Mouse (Mus musculus) heart, postnatal 4 days (tissue): ENCODE data around the gene Wnt8b. TPM values are rescaled to one million over a fixed set of nuclear protein-coding genes. Genes with fewer than 3 reads are reported as not detected.
"Not testable (repeated sequence)": the region's sequence is repeated elsewhere in the genome, so short reads cannot be mapped to it uniquely, and the experiment has no call there.

Source experiments
- DNase-seq: peaks from one replicate; pipeline ENCODE4 v3.0.0; 2021
- total RNA-seq, 2 experiments: library from RNA; stranded (reverse); gene quantifications; 2 replicates each; pipeline ENCODE4 v1.2.3; 2021

The Wnt8b gene
- total RNA-seq, result not detected

DNA sequence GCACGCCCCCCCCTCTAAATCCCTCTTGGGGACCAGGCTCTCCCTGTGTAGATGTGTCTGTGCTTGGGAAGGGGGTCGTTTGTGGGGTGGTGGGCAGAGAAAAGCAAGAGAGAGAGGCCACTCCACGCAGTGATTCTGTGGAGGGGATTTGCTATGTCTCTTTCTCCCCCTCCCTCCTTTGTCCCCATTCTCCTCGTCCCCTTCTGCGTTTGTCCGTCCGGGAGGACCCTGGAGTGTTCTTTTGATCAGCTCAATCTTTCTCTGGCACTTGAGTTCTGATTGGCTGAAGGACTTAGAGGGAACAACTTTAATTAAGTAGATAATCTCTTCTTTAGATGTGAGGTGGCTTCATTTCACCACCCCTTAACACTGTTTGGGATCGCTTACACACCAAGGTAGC is at the start of gene Wnt8b:
TSS of gene Wnt8b (plus strand) at position 345 of the 400 bp plus-strand sequence.
- DNase-seq, result no peak

GRCm38 (mm10) chr19:44445755-44446154 is 47.5 kb upstream of the Wnt8b start:
- no peak for DNase-seq

DNA sequence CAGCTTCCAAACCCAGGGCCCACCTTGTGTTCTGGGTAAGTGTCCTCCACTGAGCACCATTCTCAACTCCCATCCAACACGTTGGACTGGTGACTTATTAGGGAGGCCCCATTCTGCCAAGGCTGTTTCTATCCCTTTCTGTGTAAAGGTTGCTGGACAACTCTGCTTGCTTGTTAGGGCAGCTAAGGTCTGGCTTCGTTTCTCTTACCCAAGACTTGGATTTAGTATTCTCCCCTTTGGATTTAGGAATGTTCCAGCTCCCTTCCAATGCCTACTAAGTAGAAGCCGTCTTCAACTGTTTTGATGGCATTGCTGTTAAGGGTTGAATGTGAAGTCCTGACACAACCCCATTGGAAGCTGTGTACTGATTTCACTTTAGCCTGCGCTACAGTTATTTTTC is 45.3 kb upstream of the Wnt8b start:
- DNase-seq, result no peak

DNA sequence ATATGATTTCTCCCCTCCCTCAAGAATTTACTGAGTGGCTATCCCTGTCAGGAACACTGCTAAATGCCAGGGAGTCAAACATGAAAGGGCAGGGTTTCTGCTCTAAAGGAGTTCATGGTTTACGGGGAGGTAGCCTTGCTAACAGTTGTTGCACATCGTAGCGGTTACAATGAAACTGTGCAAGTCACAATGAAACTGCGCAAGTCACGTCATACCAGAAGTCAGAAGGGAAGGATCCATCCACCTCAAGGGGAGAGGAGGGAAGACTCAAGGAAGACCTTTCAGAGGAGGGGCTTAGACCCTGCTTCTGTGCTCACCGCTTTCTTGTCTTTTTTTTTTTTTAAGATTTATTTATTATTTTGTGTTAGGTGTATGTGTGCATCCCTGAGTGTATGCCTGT is 38.4 kb upstream of the Wnt8b start:
- no peak for DNase-seq

- no peak for DNase-seq
Observed at GRCm38 (mm10) chr19:44455356-44455755, 37.9 kb upstream of the Wnt8b start.

GRCm38 (mm10) chr19:44457359-44458055 is 35.8 kb upstream of the Wnt8b start:
- no peak for DNase-seq

GRCm38 (mm10) chr19:44458696-44459095 is 34.6 kb upstream of the Wnt8b start:
- no peak for DNase-seq

GRCm38 (mm10) chr19:44460441-44460840 is 32.8 kb upstream of the Wnt8b start:
- DNase-seq, result no peak

DNA sequence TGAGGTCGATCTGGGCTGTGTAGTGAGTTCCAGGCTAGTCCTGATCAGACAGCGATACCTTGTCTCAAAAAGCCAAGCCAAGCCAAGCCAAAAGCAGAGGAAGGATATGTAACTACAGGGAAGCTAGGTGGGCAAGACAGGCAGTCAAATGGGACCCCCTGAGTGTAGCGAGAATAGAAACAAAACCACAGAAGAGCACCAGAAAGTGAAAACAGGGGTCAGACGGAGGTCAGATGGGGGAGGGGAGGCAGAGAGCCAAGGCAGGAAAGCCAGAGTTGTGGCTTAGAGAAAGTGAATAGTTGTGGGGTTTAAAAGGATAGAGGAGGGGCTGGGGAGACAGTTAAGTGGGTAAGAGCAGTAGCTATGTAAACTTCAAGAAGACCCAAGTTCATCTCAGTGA is 31.8 kb upstream of the Wnt8b start:
- DNase-seq, result no peak

GRCm38 (mm10) chr19:44462141-44462540 is 31.1 kb upstream of the Wnt8b start:
- no peak for DNase-seq

DNA sequence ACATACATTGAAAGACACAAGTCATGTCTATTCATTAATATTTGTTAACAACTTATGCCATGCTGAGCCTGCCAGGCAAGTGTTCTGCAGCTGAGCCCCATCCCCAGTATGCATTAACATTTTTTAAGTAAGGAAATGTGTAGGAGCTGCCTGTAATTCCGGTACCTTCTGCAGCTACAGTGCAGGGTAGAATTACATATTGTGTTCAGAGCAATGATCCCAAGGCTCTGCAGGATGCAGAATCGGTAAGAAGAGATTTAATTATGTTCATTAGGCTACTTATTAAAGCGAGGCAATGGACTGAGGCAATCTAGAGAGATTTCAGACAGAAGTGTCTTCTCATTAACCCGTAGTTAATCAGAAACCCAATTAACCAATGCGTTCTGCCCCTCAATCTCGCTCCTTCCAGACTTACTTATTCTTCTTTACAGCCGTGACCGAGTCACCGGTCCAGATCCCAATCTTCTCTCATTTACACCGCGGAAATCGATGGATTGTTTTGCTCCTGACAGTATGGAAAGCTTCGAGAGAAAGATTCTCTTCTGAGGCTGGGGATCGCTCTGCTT is 27.2 kb upstream of the Wnt8b start:
- not testable (repeated sequence) for DNase-seq

GRCm38 (mm10) chr19:44474158-44474557 is 19.1 kb upstream of the Wnt8b start:
- peak; percentile 88 for DNase-seq

- DNase-seq, result no peak
Observed at GRCm38 (mm10) chr19:44475268-44475667, 18.0 kb upstream of the Wnt8b start.

- DNase-seq, result no peak
Observed at GRCm38 (mm10) chr19:44476541-44476940, 16.7 kb upstream of the Wnt8b start.

- peak; percentile 43 for DNase-seq
Observed at GRCm38 (mm10) chr19:44487266-44487665, 6.0 kb upstream of the Wnt8b start.

DNA sequence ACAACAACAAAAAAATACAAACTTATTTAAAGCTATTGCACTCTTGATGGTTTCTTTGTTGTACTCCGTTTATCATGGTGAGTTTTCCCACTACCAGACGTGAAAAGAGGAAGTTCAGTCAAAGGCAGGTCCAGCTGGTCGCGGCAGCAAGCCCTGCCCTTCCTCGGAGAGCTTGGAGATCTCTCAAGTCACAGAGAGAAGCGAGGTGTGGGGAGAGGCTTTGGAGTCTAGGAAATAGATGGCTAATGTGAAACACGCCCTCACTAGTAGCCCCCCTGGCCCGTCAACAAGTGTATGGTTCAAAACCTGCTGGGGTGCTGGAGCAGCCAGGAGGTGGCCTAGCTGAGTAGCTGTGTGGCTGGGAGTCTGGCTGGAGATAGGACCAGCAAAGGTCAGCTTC is 3.2 kb downstream of the Wnt8b start:
- no peak for DNase-seq

DNA sequence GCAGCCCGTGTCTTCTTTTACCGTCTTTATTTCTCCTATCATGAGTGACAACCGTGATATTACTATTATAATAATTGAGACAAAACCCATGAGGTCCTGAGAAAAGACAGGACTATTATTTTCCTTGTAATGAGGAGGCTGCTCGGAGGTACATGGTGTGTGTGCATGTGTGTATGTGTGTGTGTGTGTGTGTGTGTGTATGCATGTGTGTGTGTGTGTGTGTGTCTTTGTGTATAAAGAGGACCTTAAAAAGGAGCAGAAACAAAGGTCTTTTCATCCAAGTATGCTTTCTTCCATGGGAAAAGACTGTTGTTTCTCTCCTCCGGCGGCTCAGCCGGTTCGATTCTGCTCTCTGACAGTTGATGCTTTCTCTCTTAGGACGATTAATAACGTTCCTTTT is 3.7 kb downstream of the Wnt8b start:
- DNase-seq, result no peak

- DNase-seq, result no peak
Observed at GRCm38 (mm10) chr19:44498936-44499335, 5.7 kb downstream of the Wnt8b start.

GRCm38 (mm10) chr19:44500240-44500639 is 7.0 kb downstream of the Wnt8b start:
- DNase-seq, result no peak

- no peak for DNase-seq
Observed at GRCm38 (mm10) chr19:44501925-44502324, 8.7 kb downstream of the Wnt8b start.

DNA sequence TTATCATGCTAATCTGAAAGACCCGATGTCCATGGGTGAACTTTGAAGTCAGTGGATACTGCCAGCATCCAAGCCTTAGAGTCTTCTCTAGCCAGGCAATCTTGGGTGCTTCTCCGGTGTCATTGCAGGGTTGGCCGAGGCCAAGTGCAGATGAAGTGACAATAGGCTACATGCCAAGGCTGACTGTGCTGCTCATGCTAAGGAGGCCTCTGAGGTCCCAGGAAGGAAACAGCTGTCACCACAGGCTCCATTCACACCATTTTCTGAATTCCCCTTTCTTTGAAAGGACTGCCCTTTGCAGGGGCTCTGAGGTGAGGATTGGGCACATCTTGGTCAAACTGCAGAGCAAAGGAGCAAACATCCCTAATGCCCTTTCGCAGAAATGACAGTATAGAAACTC is 9.5 kb downstream of the Wnt8b start:
- no peak for DNase-seq

GRCm38 (mm10) chr19:44510534-44511175 is 17.4 kb downstream of the Wnt8b start:
- no peak for DNase-seq

GRCm38 (mm10) chr19:44511451-44512231 is 18.4 kb downstream of the Wnt8b start:
- peak; percentile 41 for DNase-seq
